Mouse (Mus musculus): ENCODE measurements around the gene Prkca.
"Not testable (repeated sequence)": the region's sequence is repeated elsewhere in the genome, so short reads cannot be mapped to it uniquely, and the experiment has no call there.

Prkca gene

DNA sequence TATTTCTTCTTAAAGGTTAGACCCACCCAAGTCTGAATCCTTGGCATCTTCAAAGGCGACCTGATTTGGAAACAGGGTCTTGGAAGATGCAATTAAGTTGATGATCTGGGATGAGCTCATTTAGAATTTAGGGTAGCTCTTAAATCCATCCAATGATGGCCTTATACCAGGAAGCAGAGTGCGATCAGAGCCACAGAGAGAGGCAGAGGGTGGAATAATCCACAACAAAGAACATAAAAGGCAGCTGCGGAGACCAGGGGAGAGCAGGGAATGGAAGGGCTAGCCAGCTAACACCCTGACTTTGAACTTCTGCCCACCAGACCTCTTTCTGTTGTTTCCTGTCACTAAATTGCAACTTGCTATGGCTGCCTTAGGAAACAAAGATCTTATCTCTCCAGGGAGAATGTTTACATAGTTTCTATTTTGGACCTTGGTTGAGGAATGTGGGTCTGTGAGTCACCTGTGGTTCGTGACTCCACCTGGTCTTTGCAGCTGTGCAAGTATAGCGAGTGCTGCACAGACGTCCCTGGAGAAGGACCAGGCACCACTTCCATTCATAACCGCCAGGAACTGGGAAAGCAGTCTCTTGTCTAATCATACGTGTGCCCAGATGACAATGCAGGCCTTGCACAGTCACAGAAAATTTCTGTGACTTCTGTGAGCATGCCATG, 242.3 kb downstream of the Prkca start:
- DNase-seq = peak in 1 of 2 experiments; percentile 10

- DNase-seq = no peak
These were observed 245.4 kb downstream of the Prkca start for GRCm38 (mm10) chr11:108098306-108098705.

- no peak for DNase-seq
These were observed 248.9 kb downstream of the Prkca start for GRCm38 (mm10) chr11:108094796-108095195.

GRCm38 (mm10) chr11:108093248-108093647, 250.5 kb downstream of the Prkca start:
- no peak for DNase-seq

- DNase-seq = no peak
These were observed 252.5 kb downstream of the Prkca start for GRCm38 (mm10) chr11:108091238-108091637.

DNA sequence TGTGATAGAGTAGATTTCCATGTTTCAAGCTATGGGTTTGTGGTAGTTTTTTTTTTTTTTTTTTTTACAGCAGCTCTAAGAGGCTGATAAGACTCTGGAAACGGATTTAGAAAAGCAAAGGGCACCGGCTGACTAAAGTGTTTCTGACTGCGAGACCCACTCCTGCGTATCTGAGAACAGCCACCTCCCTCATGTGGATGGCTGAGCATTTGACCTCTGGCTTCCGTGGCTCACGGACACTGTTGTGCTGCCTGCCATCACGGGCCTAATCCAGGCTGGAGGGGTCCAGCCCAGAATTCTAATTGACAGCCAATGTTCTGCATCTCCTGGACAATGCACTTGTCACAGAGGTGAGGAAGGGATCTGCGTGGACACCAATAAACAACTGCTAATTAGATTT, 253.0 kb downstream of the Prkca start:
- peak in 1 of 2 experiments; percentile 11 for DNase-seq

DNA sequence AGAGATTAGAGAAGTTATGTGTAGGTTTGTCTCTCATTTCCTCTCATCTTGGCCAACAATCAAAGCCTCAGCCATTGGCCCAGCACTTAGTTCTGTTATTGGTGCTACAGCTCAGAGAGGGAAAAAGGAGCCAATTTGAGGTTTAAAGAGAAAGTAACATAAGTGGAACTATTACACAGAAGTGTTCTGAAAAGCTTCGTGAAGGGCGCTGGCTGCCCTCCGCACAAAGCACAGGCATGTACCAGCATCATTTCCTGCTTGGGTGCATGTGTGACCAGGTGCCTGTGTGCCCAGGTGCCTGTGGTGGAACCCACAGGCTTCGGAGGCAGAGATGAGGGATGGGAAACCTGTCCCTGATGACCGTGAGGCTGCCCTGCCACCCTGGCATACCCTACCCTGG, 255.7 kb downstream of the Prkca start:
- no peak for DNase-seq

DNA sequence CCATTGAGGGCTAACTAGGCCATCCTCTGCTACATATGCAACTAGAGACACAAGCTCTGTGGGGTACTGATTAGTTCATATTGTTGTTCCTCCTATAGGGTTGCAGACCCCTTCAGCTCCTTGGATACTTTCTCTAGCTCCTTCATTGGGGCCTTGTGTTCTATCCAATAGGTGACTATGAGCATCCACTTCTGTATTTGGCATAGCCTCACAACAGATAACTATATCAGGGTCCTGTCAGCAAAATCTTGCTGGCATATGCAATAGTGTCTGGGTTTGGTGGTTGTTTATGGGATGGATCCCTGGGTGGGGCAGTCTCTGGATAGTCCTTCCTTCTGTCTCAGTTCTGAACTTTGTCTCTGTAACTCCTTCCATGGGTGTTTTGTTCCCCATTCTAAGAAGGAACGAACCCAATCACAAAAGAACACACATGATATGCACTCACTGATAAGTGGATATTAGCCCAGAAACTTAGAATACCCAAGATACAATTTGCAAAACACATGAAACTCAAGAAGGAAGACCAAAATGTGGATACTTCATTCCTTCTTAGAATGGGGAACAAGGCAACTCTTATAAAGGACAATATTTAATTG, 256.5 kb downstream of the Prkca start:
- DNase-seq = not testable (repeated sequence)

DNA sequence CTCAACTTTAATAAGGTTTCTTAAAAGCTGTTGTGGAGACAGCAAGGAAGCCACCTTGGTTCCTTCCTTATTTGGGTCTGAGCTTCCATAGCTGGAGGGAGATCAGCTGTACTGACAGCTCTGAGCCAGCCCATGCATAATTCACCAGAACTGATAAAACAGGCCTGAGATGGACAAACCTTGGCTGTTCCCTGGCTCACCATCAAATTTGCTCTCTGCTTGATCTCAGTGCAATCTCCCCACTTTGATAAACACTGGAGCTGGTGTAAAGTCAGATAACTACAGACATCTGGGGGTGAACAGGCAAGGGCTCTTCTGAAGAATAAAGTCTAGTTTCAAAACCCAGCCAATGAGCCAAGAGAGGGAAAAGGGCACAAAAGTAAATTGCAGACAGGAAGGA, 261.1 kb downstream of the Prkca start:
- DNase-seq = no peak

DNA sequence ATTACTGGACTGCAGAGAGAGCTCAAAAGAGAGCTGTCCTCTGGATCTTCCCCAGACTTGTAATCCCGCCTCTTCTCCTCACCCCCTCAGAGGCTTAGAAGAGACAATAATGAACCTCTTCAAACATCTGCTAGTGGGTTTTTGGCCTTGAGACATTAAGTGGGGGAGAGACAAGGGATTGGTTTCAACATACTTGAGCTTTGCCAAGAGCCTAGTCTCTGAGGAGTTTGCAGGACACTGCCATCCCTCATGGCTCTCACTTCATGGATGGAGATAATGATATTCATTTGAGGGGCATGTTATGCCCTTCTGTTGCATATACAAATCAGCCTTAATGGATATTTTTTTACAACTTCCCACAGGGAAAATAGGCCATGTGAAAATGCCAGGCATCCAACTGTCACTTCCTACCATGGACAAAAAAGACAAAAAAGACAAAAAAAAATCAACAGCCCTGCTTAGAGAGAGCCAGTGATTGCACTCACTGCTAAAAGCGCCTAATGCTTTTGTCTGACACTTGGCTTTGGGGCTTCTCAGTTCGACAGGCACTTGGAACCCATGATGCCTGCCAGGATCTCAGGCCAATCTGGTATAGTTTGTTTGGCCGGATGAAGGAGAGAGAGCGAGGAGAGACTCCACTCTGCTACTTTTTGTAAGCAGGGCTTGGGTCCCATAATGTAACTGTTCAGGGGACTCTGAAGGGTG, 263.6 kb downstream of the Prkca start:
- DNase-seq = no peak

- DNase-seq = no peak
These were observed 264.3 kb downstream of the Prkca start for GRCm38 (mm10) chr11:108079454-108079853.

GRCm38 (mm10) chr11:108077514-108077913, 266.2 kb downstream of the Prkca start:
- DNase-seq = no peak

DNA sequence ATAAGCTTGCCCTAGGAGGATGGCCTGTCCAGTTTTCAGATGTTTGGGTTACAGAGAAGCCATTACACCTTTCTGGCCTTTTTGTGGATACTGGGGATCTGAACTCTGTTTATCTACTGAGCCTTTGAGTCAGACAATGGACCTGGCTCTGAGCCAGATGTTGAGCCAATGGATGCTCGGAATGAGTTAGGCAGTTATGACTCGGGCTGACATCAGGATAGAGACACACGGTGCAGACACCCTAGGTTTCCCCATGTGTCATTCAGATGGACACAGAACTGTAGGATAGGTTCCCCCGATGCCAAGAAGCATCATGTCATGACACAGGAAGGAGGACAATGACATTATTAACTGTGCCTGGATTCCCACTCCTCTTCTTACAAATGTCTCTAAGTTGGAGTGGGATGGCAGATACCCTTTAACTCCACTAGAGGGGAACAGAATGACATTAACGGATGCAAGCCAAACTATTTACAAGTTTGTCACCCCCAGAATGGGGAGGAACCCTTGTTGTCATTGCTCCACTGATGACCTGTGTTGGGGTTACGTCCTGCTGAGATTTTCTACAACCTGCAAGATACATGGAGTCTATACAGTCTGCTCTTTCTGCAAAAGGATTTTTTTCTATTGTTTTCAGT, 271.0 kb downstream of the Prkca start:
- DNase-seq = peak in 1 of 2 experiments; percentile 14

DNA sequence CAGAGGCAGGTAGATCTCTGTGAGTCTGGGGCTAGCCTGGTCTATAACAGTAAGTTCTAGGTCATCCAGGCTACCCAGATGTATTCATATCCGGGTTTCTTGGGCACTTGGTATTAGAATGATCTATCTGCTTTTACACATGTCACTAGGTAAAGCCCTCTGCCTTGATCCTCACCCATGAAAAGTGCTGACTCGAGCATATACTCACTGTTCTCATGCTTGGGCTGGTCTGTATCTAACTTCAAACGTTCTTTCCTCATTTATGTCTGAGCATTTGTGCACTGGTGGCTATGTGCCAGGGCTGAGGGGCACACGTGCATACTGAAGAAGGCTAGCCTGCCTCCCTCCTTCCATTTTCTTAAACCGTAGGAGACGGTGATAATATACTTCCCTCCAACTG, 272.5 kb downstream of the Prkca start:
- DNase-seq = no peak

DNA sequence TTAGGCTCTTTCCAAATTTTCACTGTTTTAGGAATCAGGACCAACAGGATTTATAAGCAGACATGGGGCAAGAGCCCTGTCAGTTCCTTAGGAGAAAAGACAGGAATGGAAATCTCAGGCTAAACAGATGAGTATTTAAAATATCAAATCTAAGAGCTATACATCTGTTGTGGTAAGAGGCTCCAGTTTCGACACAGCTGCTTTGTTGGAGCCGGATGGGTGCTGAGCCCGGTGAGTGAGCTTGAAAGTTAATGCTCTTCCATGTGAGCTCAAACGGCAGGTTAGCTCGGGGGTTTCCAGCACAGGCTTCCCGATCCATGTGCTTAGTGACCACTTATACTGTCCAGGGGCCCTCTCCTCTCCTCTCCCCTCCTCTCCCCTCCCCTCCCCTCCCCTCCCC, 273.7 kb downstream of the Prkca start:
- no peak for DNase-seq

DNA sequence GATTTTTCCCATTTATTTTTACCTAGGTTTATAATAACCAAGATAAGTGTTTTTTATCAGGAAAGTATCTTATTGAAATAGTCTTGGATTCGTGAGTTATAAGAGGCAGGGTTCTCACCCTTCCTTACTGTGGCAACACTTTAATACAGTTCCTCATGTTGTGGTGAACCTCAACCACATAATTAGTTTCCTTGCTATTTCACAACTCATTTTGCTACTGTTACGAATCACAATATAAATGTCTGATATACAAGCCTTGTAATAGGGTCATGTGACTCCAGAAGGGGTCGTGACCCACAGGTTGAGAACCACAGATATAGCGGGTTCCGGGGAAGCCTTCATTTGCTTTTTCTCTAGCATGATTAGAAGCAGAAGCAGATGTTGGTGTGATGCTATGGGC, 275.3 kb downstream of the Prkca start:
- DNase-seq = no peak

GRCm38 (mm10) chr11:108067161-108067560, 276.6 kb downstream of the Prkca start:
- DNase-seq = no peak

DNA sequence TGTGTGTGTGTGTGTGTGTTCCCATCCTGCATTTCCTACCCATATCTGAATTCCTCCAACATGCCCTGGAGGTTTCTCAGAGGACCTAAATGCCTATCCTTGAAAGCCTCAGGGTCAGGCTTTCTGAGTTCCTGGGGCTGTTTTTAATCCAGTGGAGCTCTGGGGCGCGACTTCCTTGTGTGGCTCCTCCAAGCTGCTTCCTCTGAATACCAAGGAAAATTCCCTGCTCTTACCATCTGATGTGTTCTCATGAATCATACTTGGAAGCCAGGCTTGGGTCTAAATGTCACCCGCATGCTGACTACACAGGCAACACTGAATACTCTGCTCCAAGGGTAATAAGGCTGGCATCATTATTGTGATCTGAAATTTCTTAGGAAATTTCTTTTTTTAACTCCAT, 279.3 kb downstream of the Prkca start:
- DNase-seq = no peak

DNA sequence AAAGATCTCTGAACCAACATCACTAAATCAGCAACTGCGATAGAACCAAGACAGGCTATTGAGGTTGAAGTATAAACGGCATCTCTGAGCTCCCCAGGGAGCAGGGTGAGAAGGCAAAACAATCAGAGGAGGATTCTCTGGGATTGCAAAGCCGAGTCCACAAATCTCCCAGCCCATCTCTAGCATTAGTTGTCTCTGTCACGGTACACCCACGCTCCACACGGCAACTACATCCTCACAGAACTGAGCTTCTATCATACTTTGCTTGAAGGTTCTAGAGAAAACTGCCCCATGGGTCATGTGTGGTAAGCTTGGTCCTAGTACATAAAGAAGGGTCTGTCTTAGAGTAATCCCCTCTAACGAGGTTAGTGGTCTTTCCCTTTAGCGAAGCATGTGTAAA, 280.6 kb downstream of the Prkca start:
- DNase-seq = no peak

GRCm38 (mm10) chr11:108061571-108062479, 281.9 kb downstream of the Prkca start:
- no peak for DNase-seq

GRCm38 (mm10) chr11:108057138-108057537, 286.6 kb downstream of the Prkca start:
- DNase-seq = no peak

GRCm38 (mm10) chr11:108054647-108055046, 289.1 kb downstream of the Prkca start:
- no peak for DNase-seq

DNA sequence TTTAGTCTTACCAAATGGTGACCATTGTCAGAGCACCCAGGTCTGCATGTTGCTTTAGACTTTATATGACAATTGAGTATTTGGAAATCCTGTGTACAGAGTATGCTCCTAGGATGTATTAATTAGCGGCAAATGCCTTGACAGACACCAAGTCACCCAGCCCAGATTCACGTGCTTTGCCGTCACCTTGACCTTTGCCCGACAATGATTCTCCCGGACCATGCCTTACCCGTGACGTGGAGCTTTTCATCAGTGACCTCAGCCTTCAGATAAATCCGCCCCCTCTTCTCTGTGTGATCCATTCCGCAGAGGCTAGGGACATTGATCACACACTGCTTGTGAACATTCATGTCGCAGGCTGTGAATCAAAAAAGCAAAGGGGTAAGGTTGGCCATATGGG, 290.0 kb downstream of the Prkca start:
- no peak for DNase-seq

Measured in kidney, postnatal 4 days (tissue).